Mouse (Mus musculus) adrenal gland, adult 2 months (tissue): Measurements from ENCODE around the gene Ap5z1. TPM values are rescaled to one million over a fixed set of nuclear protein-coding genes. Genes with fewer than 3 reads are reported as not detected.
A peak's percentile ranks its signal among the peaks of the same experiment; 100 is the strongest.

Experiments
- DNase-seq: peaks from one replicate; pipeline ENCODE4 v3.0.0; 2021
- polyA plus RNA-seq: library from polyadenylated mRNA; depleted of rRNA; stranded (reverse); fragments of >200 nt; gene quantifications from 2 replicates; pipeline ENCODE4 v1.2.3, GENCODE M21; 2012
- total RNA-seq, 2 experiments: library from RNA; stranded (reverse); gene quantifications; 2 replicates each; pipeline ENCODE4 v1.2.3; 2021

The Ap5z1 gene
- total and polyA plus RNA-seq, 3 experiments = 18.5 to 75.8 (median 22.7) TPM

DNA sequence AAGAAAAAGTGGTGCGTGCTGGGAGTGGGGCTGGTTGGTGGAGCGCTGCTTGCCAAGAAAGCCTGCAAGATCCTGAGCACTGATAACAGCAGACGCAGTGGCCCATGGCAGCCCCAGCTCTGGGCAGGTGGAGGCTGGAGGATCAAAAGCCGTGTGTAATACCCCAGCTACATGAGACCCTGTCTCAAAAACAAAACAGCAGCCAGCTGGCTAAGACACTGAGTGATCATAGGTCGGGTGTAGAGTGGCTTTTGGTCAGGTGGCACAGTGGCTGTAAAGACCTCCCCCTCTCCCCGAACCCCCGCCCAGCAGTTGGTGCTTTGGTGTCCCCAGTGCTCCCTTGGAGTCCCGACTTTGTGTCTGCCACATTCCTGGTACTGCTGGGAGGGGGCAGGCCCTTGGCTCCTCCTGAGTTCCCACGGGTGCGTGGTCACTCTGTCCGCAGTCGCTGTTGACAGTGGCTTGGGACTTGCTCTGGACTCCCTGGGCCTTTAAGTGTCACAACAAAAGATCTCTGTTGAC lies 23.8 kb upstream of the Ap5z1 start:
- DNase-seq = no peak

DNA sequence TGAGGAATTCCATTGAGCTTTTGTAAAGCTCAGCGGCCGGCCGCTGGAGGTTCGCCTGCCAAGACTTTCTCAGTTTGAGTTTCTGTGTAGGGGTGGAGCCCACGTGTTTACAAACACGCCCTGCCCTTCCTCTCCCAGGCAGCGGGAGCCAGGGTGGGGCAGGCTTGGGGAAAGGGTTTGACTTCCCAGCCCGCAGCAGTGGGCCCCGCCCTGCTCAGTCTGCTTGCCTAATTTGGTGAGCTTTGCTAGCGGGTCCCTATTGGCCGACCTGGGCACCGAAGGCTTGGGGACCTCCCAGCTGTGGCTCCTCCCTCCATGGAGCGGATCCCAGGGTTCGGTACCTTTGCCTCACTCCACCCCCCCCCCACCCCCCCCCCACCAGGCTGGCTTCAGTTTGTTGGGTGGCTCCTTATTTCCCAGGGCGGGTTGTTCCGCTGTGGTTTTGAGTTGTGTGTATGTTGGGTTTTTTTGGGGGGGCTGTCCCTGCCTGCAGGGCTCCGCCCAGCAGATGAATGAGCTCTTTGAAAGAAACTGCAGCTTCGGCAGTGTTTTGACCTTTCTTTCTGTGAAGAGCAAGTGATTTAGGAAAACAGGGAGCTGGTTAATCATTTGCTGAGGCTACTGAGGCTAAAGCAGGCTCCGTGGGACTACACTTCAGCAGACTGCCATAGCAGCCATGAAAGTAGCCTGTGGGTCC lies 23.1 kb upstream of the Ap5z1 start:
- DNase-seq = peak; percentile 98

DNA sequence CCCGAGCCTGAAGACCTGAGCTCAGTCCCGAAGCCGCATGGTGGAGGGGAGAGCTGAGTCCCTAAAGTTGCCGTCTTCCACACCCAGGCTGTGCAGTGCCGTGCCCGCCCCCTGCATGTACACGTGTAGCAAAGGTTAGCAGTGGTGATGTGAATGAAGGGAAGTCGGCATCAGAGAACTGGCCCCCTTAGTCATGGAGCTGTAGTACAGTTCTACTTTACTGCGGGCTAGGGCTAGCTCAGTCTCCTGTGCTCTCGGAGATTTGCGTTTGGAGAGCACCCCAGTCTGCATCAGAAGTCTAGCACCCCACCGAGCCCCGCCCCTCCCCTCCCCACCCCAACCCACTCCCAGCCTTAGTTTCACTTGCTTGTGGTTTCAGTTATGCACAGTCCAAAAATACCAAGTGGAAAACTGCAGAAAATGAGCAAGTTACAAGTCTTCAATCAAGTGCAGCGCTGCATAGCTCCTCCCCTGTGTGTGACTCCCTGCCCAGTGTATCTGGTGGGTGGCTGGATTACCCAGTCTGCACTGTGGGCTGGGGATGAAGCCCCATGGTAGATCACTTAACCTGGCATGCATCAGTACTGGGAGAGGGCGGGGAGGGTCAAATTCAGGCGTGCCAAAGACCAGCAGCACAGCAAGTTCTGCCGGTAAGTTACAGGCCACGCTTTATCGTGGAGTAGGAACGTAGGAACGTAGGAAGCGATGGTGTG lies 22.3 kb upstream of the Ap5z1 start:
- no peak for DNase-seq

DNA sequence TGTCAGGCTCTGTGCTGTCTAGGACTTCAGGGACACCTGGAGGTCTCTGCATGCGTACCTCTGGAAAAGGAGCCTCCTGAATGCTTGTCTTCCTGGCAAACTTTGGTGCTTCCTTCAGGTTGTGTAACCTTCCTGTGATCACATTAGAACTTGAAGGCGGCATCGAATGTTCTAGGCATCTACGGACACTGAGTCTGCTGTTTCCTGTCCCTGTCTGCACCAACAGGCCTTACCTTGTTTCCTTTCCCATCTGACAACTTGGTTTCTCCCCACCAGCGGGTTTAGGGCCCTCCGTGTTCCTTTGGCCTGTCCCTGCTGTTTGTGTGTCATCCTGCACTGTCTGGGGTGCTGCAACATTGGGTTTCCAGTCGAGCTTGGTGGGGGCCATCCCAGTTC lies 21.7 kb upstream of the Ap5z1 start:
- no peak for DNase-seq

DNA sequence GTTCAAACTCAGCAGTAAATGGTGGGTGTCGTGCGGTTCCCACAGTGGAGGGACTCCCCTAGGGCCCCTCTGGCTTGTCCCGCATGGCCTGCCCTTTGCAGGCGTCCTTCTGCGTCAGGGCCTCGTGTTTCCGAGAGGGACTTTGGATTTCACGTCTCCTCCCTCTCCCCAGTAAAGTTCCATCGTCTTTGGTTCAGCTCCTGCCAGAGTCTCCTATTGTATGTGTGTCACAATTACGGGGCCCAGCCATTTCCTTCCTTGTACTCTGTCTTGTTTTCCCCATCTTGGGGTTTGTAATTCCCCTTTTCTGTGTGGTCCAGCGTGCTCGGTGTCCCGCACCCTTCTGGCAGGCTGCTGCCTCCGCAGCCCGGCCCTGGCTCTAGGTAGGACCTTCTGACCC lies 20.2 kb upstream of the Ap5z1 start:
- DNase-seq = no peak

DNA sequence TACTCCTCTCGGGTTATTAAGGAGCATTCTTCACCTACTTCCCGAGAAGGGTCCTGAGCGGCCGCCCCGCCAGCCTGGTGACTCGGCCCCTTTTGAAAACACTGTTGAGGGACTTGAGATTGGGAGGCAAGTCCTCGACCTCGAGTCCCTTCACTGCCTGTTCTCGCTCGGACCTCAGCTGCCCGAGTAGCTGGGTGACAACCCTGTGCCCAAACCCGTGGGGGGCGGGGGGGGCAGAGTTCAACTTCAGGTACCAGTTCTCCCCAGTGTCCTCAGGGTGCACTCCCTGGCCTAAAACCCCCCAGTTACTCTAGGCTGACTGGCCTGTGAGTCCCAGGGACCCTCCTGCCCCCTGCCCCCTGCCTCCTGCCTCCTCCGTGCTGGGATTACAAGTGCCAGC lies 19.8 kb upstream of the Ap5z1 start:
- no peak for DNase-seq

DNA sequence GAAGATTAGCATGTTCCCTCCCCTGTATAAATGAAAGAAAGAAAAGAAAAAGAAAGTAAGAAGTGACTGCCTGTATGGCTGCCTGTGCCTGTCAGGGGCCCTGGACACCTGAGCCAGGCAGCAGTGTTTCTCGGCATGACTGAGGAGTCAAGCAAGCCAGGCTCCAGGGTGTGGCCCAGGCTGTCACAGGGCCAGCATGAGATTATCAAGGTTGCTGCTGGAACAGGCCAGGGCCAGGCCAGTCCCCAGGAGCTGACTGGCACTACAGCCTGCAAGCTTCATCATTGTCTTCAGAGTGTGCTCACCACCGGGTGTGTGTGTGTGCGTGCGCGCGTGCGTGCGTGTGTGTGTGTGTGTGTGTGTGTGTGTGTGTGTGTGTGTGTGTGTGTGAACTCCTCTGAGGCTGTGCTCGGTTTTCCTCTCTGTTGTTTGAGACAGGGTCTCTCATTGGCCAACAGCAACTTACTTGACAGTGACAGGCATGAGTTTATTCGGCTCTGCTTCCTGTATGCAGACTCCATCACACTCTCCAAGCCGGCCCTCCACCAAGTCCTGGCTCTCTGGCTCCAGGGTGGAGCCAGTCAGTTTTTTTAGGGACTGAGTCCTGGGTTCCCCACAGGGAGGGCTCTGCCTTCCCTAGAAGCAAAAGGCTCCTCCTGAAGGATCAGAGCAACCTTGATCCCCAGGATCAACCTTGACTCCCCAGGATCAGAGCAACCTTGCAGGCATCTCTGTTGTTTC lies 18.8 kb upstream of the Ap5z1 start:
- peak; percentile 90 for DNase-seq

DNA sequence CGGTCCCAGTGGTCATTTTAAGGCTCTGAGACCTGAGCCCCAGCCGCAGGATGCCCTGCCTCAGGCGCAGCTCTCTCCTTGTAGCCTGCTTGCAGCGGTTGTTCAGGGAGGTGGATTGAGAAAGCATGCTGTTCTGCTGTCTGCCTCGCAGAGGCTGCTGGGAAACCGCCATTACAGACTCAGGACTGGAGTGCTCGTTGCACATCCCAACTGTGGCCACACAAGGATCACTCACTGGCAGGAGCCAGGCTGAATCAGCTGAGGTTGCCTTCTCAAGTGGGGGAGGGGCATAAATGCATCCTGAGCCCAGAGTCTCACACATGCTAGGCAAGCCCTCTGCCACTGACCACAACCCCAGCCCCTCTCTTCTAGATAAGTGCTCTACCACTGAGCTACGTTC lies 18.0 kb upstream of the Ap5z1 start:
- DNase-seq = no peak

DNA sequence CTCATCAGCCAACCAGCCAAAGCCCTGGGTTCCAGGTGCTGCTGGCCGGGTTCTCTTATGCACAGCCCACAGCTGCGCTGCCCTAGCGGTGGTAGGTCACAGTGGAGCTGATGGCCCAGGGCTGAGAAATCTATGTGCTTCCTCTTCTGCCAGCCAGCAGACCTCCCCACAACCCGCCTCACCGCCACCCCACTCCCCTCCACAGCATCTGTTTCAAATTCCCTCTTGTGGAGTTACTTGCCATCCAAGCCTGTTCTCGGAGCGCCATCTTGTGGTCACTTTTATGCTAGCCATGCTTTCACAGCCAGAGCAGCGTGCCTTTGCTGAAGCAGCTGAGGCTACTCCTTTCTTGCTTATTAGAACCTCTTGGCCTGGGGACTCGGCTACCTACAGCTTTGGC lies 15.7 kb upstream of the Ap5z1 start:
- DNase-seq = peak; percentile 86

DNA sequence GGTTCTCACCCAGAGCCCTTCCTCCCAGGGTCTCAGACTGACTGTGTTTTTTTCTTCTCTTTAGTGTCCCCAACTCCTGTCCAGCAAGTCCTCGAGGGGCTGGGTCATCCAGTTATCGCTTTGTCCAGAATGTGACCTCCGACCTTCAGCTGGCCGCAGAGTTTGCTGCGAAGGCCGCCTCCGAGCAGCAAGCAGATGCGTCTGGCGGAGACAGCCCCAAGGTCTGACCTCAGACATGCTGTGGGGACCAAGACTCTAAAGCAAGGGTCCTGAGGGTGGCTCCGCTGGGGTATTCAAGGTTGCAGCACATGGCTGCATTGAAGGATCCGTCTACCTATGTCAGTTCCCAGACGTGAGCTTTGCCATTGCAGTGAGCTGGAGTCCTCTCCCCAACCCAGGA lies 15.1 kb upstream of the Ap5z1 start:
- no peak for DNase-seq

DNA sequence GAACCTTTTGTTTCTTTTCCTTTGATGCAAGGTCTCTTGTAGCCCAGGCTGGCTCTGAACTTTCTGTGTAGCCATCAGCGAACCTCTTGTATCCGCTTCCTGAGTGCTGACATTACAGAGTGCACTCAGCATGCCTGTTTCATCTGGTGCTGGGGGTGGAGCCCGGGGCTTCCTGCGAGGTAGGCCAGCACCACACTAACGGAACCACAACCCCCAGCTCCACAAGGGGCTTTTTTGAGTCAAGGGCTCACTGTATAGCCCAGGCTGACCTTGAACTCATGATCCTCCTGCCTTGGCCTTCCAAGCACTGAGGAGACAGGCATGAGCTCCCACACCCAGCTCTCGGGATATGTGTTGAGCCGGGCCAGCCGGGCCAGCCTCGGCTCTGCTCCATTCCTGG lies 12.9 kb upstream of the Ap5z1 start:
- no peak for DNase-seq

DNA sequence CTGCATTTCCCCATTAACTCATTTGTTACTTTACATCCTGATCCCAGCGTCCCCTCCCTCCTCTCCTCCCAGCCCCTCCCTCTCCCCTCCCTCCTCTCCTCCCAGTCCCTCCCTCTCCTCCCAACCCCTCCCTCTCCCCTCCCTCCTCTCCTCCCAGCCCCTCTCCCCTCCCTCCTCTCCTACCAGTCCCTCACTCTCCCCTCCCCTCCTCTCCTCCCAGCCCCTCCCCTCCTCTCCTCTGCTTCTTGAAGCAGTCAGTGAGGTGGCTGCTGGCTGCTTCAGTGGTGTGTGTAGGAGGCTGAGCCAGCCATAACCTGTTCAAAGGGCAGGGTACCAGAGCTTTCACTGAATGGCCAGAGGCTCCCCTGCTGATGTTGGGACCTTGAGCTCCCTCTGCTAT lies 12.0 kb upstream of the Ap5z1 start:
- DNase-seq = no peak

DNA sequence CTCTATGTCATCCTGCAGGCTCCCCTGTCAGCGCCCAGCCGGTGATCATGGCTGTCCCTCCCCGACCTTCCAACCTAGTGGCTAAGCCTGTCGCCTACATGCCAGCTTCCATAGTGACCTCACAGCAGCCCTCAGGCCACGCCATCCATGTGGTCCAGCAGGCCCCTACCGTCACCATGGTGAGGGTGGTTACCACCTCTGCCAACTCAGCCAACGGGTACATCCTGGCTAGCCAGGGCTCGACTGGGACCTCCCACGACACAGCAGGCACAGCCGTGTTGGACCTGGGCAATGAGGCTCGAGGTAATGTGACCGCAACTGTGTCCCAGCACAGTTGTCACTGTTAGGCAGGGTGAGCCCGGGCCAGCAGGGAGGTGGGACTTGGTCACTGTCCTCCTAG lies 10.0 kb upstream of the Ap5z1 start:
- DNase-seq = no peak

DNA sequence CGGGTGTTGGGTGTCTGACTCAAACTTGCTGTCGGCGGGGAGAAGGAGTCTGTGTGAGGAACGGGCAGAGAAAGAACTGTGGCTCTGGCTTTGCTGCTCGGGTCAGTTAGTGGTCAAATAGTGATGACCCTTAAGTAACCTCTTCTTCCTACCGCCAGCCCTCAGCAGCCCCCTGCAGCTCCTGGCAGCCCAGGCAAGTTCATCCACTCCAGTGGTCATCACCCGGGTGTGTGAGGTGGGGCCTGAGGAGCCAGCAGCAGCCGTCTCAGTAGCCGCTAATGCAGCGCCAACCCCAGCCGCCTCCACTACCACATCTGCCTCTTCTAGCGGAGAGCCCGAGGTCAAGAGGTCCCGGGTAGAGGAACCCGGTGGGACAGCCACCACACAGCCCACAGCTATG lies 7.4 kb upstream of the Ap5z1 start:
- no peak for DNase-seq

DNA sequence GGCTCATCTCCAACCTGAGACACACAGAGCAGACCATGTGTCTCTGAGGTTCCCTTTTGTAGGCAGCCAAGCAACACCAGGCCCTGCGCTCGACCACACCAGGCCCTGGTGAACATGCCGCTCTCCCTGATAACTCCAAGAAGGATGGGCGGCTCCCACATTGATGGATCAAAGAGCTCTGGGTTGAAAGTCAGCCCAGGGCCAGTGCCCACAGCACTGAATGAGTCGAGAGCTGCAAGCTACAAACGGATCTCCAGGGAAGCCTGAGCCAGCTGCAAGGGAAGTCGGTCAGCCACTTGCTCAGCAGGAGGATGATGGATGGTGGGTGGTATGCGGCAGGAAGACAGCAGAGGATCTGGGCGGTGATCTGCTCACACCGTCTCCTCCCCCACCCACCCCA lies 6.4 kb upstream of the Ap5z1 start:
- no peak for DNase-seq

DNA sequence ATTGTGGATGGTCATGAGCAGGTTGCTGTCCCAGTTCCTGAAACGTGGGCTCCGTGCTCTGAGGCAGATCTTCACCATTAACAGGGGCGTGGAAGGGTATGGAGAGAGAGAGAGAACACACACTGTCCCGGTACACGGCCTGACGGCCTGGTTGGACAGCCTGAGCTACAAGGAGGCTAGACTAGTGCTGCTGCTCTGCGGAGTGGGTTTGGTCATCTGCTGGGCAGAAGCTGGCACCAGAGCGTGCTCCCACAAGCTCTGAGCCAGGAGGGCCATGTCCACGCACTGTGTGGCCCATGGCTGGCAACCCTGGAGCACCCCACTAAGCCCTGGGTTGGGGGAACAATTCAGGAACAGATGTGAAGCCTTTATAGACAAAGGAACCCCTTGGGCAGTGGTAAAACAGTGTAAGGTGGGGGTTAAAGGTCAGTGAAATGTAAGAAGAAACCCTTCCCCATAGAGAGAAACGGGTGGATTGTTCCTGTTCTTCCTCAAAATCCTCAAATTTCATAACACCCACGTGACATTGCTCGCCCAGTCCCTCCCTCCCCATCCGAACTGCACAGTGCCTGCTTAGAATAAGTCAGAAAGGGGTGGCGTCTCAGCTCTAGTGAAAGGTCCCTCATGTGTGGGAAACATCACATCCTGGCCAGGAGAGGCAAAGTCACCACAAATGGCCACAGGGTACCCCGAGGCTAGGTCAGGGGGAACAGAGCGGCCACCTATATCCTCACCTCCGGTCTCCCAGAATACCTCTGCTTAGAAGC lies 4.8 kb upstream of the Ap5z1 start:
- no peak for DNase-seq

DNA sequence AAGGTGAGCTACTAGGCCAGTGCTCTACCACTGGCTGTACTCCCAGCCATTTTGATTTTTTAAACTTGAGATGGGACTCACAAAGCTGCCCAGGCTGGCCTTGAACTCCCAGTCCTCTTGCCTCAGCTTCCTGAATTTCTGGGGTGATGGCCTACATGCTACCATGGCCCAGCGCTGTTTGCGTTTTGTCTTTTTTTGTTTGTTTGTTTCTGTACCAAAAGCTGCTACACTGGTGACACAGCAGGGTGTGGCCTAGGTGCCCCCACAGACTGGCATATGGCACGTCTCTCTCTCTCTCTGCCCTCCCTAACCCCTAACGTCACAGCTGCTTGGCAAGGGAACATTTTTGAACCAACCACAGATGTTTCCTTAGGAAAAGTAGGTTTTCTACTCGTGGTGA lies 3.9 kb upstream of the Ap5z1 start:
- DNase-seq = no peak

DNA sequence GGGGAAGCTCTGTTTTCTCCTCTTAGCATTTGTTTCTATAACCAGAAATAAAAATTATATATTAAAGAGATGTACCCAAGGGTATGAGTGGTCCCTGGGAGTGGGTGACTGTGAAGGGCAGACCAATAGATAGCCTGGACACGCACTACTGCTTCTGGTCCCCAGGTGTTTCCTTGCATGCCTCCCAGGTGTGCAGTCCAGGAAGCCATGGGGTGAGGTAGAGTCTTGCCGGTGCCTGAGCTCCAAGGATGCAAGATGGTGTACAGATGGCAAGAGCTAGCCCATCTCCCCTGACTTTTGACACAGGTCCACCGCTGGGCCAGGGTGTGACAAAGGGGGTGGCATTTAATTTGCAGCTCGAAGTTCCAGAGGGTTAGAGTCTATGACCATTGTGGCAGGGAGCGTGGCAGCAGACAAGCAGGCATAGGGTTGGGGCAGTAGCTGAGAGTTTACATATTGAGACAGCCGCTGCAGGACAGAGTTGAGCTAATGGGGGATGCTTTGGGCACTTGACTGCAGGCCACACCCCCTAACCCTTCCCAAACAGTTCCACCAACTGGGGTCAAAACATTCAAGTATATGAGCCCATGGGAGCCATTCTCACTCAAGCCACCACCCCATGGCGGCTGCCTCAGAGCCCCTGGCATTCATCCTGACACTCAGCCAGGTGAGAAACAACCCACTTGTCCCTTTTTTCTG lies 1.7 kb upstream of the Ap5z1 start:
- no peak for DNase-seq

DNA sequence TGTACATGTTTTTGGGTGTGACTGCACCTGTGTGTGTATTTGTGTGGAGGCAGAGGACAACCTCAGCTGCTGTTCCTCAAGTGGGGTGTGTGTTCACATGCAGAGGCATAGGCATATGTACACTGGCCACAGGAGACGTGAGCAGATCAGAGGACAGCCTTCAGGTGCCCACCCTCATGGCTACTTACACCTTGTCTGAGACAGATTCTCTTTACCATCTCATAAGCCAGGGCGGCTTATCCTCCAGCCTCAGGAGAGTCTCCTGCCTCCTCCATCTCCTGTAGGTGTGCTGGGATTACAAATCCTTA lies 1.1 kb upstream of the Ap5z1 start:
- DNase-seq = no peak

DNA sequence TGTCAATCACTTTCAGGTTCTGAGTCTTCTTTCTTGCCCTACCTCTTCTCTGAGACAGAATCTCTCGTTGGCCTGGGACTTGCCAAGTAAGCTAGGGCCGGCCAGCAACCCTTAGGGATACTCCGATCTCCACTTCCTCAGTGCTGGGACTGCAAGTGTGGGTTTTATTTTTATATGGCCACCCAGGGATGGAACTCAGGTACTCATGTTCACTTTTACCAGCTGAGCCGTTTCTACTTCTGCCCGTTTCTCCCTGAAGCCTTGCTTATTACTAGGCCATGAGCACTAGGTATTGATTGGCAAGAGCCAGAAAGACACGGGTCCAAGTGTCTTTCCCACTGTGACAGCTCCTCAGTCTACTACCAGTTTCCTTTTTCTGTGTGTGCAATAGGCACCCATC lies 733 bp upstream of the Ap5z1 start:
- no peak for DNase-seq

DNA sequence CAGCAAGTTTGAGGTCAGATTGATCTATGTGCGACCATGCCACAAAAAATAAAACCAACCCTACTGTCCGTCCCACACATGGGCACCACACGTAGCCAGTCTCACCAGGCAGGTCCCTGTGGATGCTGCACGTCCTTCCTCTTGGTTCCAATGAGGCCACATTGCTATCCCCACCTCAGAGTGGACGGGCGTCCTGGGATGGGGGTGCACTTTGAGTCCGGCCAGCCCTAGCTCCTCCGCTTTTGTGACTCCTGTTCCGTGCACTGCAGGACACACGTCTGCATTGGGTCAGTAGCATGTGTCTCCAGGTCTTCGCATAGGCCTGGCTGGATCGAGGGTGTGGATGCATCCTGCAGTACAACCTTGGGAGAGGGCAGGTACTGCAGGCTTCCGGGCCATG lies 4.6 kb downstream of the Ap5z1 start:
- DNase-seq = no peak

DNA sequence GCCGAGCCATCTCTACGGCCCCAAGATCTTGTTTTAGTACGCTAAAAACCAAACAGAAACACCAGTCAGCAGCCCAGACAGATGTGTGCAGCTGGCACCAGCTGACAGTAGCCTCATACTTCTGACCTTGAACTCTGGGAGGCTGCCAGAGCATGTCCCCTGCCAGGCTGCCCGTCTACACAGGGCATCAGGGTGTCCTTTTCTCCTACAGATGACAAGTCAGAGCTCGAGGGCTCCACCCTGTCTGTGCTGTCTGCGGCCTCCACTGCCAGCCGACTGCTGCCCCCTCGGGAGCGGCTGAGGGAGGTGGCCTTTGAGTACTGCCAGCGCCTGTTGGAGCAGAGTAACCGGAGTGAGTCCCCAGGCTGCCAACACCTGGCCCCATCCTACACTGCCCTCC lies 6.1 kb downstream of the Ap5z1 start:
- DNase-seq = peak; percentile 74
